Mouse (Mus musculus) brain, embryonic 14.5 days (tissue): ENCODE data around the gene Ampd2. TPM values are rescaled to one million over a fixed set of nuclear protein-coding genes. Genes with fewer than 3 reads are reported as not detected.

Source experiments
- DNase-seq: peaks from one replicate; pipeline ENCODE4 v3.0.0-alpha.2; 2011; ENCODE audit warnings: low read depth
- CTCF ChIP-seq: fragments of 200-500 bp; IDR thresholded peaks from 2 replicates; pipeline ENCODE4 v1.5.1; 2012; ENCODE audit warnings: inconsistent platforms, mild to moderate bottlenecking, moderate library complexity, borderline replicate concordance; ENCODE audit not compliant: insufficient read depth, insufficient read length; ENCODE audit errors: extremely low read depth
- POLR2A ChIP-seq: fragments of 200-500 bp; IDR thresholded peaks from 2 replicates; pipeline ENCODE4 v1.6.1; 2012; ENCODE audit warnings: mild to moderate bottlenecking, inconsistent platforms, borderline replicate concordance; ENCODE audit not compliant: poor library complexity, insufficient read depth, insufficient read length, severe bottlenecking; ENCODE audit errors: extremely low read depth
- polyA plus RNA-seq: library from polyadenylated mRNA; depleted of rRNA; stranded (reverse); fragments of >200 nt; gene quantifications from 2 replicates; pipeline ENCODE4 v1.2.3, GENCODE M21; 2012; rRNA removed

Ampd2 gene
- polyA plus RNA-seq, 1 experiment: 118 TPM

DNA sequence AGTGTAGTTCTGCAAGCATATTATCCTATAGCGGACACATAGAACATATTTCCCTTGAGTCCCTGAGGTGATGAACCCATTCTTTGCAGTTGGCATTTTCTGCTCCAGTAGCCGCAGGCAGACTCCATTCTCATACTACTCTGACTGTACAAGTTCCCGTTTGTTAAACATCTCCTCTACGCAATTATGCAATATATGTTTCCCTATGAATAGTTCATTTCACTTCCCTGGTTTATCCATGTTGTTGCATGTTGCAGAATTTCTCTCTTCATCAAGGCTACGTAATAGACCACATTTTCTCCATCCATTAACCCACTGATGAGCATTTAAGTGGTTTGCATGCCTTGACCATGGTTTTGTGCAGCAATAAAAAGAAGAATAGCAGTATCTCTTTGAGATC, 36.0 kb downstream of the Ampd2 start:
- DNase-seq: no peak
- TF ChIP-seq POLR2A: no peak

DNA sequence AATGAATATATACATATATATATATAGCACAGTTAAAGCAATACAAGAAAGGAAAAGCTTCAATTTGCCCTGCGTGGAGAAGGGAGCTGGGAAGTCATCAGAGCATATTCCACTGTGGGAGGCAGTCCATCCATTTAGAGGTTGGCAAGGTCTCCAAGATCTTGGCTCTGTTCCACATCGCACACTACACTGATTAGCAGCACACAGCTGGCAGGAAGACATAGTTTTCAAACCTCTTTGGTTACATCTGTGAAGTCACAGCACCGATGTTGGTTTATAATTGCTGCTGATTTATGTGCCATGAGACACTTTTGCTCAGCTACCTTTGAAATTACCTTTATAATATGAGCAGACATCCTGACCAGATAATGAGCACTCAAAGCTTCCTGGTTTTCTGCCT, 38.1 kb downstream of the Ampd2 start:
- peak; percentile 29 for DNase-seq
- TF ChIP-seq CTCF (no peak), POLR2A (no peak)

DNA sequence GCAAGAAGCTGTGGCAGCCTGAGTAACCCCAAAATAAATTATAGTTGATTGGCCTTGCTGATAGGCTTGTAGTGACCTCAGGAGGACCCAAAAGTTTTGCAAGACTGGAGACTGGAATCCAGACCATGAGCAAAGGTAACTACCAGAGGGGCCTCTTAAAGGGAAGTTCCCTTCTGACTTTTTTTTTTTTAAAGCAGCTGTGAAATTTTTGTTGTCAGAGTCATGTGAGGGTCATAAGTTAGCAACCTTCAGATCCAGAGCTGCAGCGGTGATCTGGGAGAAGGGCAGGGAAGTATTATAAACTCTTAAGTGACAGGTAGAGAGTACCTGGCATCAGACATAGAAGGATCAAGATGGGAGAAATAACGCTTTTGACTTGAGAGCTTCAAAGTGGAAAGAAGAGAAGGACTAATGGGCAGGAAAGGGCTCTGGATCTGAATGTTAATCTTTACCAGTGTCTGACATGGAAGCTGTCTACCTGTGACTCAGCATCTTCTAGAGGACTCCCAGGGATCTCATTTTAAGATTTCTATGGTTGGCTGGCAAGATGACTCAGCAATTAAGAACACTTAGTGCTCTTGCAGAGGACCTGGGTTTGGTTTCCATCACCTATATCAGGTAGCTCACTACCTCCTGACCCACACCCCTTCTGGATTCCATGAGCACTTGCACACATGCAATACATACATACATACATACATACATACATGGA, 39.4 kb downstream of the Ampd2 start:
- no peak for DNase-seq
- no peak for TF ChIP-seq POLR2A
- TF ChIP-seq CTCF: no peak

DNA sequence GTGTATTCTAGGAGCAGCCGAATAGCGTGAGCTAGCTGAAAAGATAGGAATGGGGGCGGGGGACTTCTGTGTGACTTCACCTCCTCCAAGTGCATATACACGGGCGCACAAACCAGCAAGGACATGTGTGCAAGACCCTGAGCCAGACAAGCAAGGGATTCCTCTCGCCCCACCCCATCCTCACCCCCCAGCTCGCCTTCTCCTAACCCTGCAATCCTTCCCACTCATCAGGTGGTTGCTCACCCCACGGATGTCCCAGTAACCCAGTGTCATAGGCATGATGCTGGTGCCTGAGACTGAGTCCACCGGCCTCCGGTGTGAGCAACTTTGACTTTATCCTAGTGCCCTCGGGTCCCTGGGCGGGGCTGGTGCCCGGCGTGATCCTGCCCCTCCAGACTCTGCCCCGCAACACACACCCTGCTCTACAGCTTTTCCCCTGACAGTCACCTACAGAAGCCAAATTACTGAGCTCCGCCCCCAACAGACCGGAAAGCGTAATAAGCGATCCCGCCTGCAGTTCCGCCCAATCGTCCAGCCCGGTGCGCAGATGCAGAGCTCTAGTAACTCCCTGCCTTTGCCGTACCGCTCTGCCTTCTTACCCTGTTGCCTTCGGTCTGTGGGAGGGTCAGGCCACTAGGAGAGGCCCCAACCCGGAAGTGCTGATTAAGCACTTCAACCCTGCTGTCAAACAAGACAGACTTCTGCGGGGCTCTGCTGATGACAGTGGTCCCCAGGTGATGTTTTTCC, 41.9 kb downstream of the Ampd2 start, which contains the start of gene Gstm4:
Gene Gstm4 (minus strand): TSS at position 501 of the 747 bp plus-strand sequence.
- peak; percentile 89 for DNase-seq
- peak; percentile 25; the same call in 1 of the 2 replicates for TF ChIP-seq POLR2A
- TF ChIP-seq CTCF: no peak

DNA sequence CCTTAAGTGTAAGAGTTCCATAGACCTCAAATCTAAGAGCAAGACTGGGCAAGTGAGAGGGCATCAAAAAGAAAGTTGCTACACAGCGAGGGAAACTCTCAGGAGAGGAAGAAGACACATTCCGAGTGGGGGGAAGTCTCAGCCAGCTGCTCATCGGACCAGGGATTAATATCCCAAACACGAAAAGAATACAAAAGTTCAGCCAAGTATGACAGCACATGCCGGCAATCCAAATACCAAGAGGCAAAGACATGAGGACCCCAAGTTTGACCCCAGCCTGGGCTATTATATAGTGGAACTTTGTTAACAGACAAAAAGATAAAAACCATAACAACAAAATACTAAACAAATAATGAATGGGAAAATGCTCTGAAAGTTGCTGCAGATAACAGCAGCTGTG, 53.3 kb downstream of the Ampd2 start:
- DNase-seq: no peak

DNA sequence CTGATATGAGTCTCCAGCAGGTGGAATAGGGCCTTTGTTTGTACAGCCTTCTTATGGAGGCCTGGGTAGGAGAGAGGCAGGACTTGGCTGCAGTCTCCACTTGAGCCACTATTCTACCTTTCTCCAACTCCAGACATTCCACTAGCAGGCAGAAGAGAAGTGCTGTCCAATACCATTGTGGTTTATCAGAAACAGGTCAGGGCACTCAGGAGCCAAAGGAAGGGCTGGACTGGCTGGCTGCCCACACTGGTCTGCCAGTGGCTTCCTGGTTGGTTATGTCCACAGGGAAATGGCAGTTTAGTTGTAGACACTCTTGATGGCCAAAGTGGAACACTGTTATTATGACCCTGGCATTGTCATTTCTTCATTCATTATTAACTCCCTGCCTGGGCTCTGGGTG, 54.3 kb downstream of the Ampd2 start:
- DNase-seq: no peak
- no peak for TF ChIP-seq POLR2A
- no peak for TF ChIP-seq CTCF

More for the DNA sequence above, 53.3 kb downstream of the Ampd2 start:
- TF ChIP-seq CTCF: no peak
- TF ChIP-seq POLR2A: no peak

DNA sequence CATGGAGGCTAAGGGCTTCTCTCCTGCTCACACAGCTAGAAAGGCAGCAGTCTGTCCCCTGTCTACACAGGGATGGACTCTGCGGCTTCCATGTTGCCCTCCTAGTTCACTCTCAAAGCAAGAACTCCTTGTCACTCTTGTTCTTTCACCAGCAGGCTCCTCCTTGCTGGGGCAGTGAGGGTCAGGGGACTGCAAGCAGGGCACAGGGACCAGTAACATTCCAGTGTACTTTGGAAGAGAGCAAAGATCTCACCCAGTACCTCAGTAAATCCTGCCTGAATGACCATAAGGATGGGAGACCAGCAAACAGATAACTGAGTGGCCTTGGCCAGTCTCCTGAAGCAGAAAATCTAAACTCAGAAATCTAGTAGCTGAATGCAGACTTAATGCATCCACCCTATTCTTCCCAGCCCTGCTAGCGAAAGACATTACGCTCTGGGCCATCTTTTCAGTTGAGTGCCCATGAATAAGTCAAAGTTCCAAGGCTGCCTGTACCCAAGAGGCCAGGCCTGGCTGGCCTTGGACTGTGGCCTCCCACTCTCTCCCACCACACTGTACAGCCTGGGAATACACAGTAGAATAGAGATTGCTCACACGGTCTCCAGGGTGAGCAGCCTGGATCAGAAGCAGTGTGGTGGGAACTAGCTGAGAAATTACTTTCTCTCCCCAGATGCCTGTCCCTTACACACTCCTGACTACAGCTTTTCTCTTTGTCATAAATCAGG, 57.6 kb downstream of the Ampd2 start:
- no peak for TF ChIP-seq CTCF
- TF ChIP-seq POLR2A: no peak
- no peak for DNase-seq

DNA sequence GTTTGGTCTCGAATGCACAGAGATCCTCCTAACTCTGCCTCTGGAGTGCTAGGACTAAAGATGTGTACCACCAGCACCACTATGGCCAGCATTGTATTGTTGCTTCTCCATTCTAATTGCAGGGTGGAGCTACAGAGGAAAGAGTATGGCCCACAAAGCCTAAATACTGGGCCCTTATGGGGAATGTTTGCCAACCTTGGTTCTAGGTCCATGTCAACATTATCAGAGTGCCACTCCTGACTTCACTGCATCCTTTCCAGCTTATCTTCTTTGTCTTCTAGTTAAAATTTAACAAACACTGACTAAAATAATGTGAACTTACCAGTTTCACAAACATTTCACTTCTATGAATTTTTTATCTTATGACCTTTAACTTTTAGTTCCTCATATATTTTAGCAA, 59.9 kb downstream of the Ampd2 start:
- DNase-seq: no peak
- TF ChIP-seq POLR2A: no peak
- no peak for TF ChIP-seq CTCF

DNA sequence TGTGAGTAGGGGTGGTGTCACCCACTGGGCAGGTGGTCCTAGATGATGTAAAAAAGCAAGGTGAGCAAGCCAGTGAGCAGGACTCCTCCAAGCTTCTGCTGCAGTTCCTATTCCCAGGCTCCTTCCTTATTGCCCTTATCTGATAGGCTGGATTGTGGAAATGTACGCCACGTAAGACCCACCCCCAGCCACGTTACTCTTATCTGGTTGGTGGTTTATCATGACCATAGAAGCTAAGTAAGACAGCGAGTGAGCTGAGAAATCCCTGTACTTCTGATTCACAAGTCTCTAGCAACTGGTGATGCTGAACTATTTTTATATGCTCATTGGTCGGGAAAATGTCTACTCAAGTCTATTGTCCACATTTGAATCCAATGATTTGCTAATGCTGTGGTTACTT, 60.4 kb downstream of the Ampd2 start:
- TF ChIP-seq POLR2A (no peak), CTCF (no peak)

DNA sequence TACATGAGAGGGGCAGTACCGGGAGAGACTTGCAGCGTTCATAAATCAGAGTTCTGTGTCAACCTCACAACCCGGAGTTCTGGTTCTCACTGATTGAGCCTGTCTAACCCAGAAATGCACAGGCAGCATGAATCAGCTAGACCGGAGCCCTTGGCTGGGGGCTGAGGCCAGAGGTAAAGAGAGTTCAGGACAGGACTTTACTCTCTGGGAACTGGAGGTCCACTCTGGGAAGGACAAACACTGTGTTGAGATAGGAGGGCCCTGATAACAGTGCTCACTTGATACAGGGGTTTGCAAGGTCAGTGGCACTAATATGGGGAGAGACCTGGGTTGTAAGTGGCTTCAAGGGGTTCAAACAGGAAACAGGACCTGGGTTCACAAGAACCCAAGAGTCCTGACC, 61.1 kb downstream of the Ampd2 start:
- TF ChIP-seq CTCF: no peak
- no peak for TF ChIP-seq POLR2A
- DNase-seq: no peak

More for the DNA sequence above, 60.4 kb downstream of the Ampd2 start:
- DNase-seq: no peak

Other genes with a start within 250 kb of the Ampd2 start
- not detected in 2 replicates for gene Eps8l3, start 209.4 kb downstream of the Ampd2 start, polyA plus RNA-seq
- gene Gstm5, start 190.8 kb downstream of the Ampd2 start, polyA plus RNA-seq: 145 and 147 TPM in 2 replicates
- 72.4 and 90.8 TPM in 2 replicates for gene Gstm7, start 154.8 kb downstream of the Ampd2 start, polyA plus RNA-seq
- 7.9 and 9.5 TPM in 2 replicates for gene Gstm6, start 142.9 kb downstream of the Ampd2 start, polyA plus RNA-seq
- gene Gstm3, start 117.4 kb downstream of the Ampd2 start, polyA plus RNA-seq: 0.06 TPM in 1 of 2 replicates, not detected in the other
- 5.8 and 6.9 TPM in 2 replicates for gene Gstm2, start 100.2 kb downstream of the Ampd2 start, polyA plus RNA-seq
- 33.4 and 38.5 TPM in 2 replicates for gene Gstm1, start 68.7 kb downstream of the Ampd2 start, polyA plus RNA-seq
- 13.2 and 15.3 TPM in 2 replicates for gene Gstm4, start 41.8 kb downstream of the Ampd2 start, polyA plus RNA-seq
- 0.05 and 0.18 TPM in 2 replicates for gene Gnat2, start 6.1 kb upstream of the Ampd2 start, polyA plus RNA-seq
- 79.0 and 86.6 TPM in 2 replicates for gene Gnai3, start 59.5 kb upstream of the Ampd2 start, polyA plus RNA-seq
- 1.5 and 2.6 TPM in 2 replicates for gene Gpr61, start 68.2 kb upstream of the Ampd2 start, polyA plus RNA-seq
- gene Amigo1, start 99.7 kb upstream of the Ampd2 start, polyA plus RNA-seq: 19.5 and 25.0 TPM in 2 replicates
- gene Cyb561d1, start 114.6 kb upstream of the Ampd2 start, polyA plus RNA-seq: 8.4 and 8.7 TPM in 2 replicates
- 50.1 and 55.9 TPM in 2 replicates for gene Atxn7l2, start 124.3 kb upstream of the Ampd2 start, polyA plus RNA-seq
- 1.0 and 2.8 TPM in 2 replicates for gene Sypl2, start 140.0 kb upstream of the Ampd2 start, polyA plus RNA-seq
- 135 and 166 TPM in 2 replicates for gene Psma5, start 170.3 kb upstream of the Ampd2 start, polyA plus RNA-seq
- 74.2 and 79.2 TPM in 2 replicates for gene Sort1, start 197.4 kb upstream of the Ampd2 start, polyA plus RNA-seq